Mouse (Mus musculus) cortical plate, adult 2 months (tissue): Measurements from ENCODE around the gene Ctdspl. TPM values are rescaled to one million over a fixed set of nuclear protein-coding genes. Genes with fewer than 3 reads are reported as not detected.

ENCODE experiments used
- H3K27ac ChIP-seq: fragments of 200-500 bp; 2 replicates; pipeline ENCODE4 v1.5.1; 2012; ENCODE audit warnings: low read length, control low read depth, inconsistent platforms; ENCODE audit not compliant: insufficient read depth
- H3K4me1 ChIP-seq: fragments of 200-500 bp; 2 replicates; pipeline ENCODE4 v1.6.1; 2011; ENCODE audit warnings: low read length; ENCODE audit not compliant: control insufficient read depth, insufficient read depth
- H3K4me3 ChIP-seq: fragments of 200-500 bp; 2 replicates; pipeline ENCODE4 v1.5.1; 2011; ENCODE audit warnings: mild to moderate bottlenecking, low read length, control low read depth; ENCODE audit not compliant: insufficient read depth
- CTCF ChIP-seq: fragments of 200-500 bp; IDR thresholded peaks from 2 replicates; pipeline ENCODE4 v1.5.1; 2011; ENCODE audit warnings: mild to moderate bottlenecking, control low read depth, low read length; ENCODE audit not compliant: insufficient read depth; ENCODE audit errors: extremely low read depth
- POLR2A ChIP-seq: fragments of 200-500 bp; IDR thresholded peaks from 2 replicates; pipeline ENCODE4 v1.6.1; 2011; ENCODE audit warnings: mild to moderate bottlenecking, low read length, control low read depth; ENCODE audit not compliant: insufficient read depth; ENCODE audit errors: extremely low read depth
- polyA plus RNA-seq: library from polyadenylated mRNA; depleted of rRNA; stranded (reverse); fragments of >200 nt; gene quantifications from 2 replicates; pipeline ENCODE4 v1.2.3, GENCODE M21; 2012

The Ctdspl gene
- polyA plus RNA-seq, 1 experiment: 30.3 TPM

- TF ChIP-seq POLR2A (no peak), CTCF (no peak)
- H3K4me1 ChIP-seq: no peaks in the 10 kb centered on the region
- H3K4me3 ChIP-seq: no peak overlapping the region
- H3K27ac ChIP-seq: no peak overlapping the region
Observed at GRCm38 (mm10) chr9:118890149-118890548, 36.1 kb upstream of the Ctdspl start.

GRCm38 (mm10) chr9:118890645-118891044 is 35.6 kb upstream of the Ctdspl start:
- Histone ChIP-seq H3K27ac (no peak overlapping the region), H3K4me3 (no peak overlapping the region), H3K4me1 (no peaks in the 10 kb centered on the region)
- TF ChIP-seq CTCF: no peak
- TF ChIP-seq POLR2A: no peak

GRCm38 (mm10) chr9:118891068-118891467 is 35.2 kb upstream of the Ctdspl start:
- Histone ChIP-seq H3K4me3 (no peak overlapping the region), H3K27ac (no peak overlapping the region), H3K4me1 (no peaks in the 10 kb centered on the region)
- no peak for TF ChIP-seq CTCF
- TF ChIP-seq POLR2A: no peak

- Histone ChIP-seq H3K4me3 (no peak overlapping the region), H3K4me1 (no peaks in the 10 kb centered on the region), H3K27ac (no peak overlapping the region)
- no peak for TF ChIP-seq CTCF
- TF ChIP-seq POLR2A: no peak
Observed at GRCm38 (mm10) chr9:118891593-118891992, 34.7 kb upstream of the Ctdspl start.

GRCm38 (mm10) chr9:118895101-118895500 is 31.2 kb upstream of the Ctdspl start:
- no peaks in the 10 kb centered on the region for H3K4me1 ChIP-seq
- H3K4me3 ChIP-seq: no peak overlapping the region
- no peak overlapping the region for H3K27ac ChIP-seq
- TF ChIP-seq CTCF (no peak), POLR2A (no peak)

GRCm38 (mm10) chr9:118900677-118901076 is 25.6 kb upstream of the Ctdspl start:
- Histone ChIP-seq H3K27ac (no peak overlapping the region), H3K4me1 (peaks cover 1% of the 10 kb centered on the region; the same call in 1 of the 2 replicates), H3K4me3 (no peak overlapping the region)
- no peak for TF ChIP-seq POLR2A
- TF ChIP-seq CTCF: no peak

- Histone ChIP-seq H3K4me3 (no peak overlapping the region), H3K4me1 (peaks cover 1% of the 10 kb centered on the region; the same call in 1 of the 2 replicates), H3K27ac (no peak overlapping the region)
- no peak for TF ChIP-seq CTCF
- no peak for TF ChIP-seq POLR2A
Observed at GRCm38 (mm10) chr9:118901917-118902316, 24.3 kb upstream of the Ctdspl start.

GRCm38 (mm10) chr9:118907934-118908620 is 18.2 kb upstream of the Ctdspl start:
- H3K27ac ChIP-seq: no peak overlapping the region
- peak; percentile 89 for TF ChIP-seq CTCF
- no peak for TF ChIP-seq POLR2A
- no peak overlapping the region for H3K4me3 ChIP-seq
- no peaks in the 10 kb centered on the region for H3K4me1 ChIP-seq

GRCm38 (mm10) chr9:118913048-118913447 is 13.2 kb upstream of the Ctdspl start:
- no peak for TF ChIP-seq CTCF
- TF ChIP-seq POLR2A: no peak
- no peak overlapping the region for H3K27ac ChIP-seq

GRCm38 (mm10) chr9:118913613-118914012 is 12.6 kb upstream of the Ctdspl start:
- Histone ChIP-seq H3K4me1 (no peaks in the 10 kb centered on the region), H3K4me3 (no peak overlapping the region), H3K27ac (no peak overlapping the region)
- TF ChIP-seq POLR2A (no peak), CTCF (no peak)

More at GRCm38 (mm10) chr9:118913048-118913447, 13.2 kb upstream of the Ctdspl start:
- H3K4me1 ChIP-seq: no peaks in the 10 kb centered on the region
- H3K4me3 ChIP-seq: no peak overlapping the region
